Mouse (Mus musculus): ENCODE results near the gene Apba2.

DNA sequence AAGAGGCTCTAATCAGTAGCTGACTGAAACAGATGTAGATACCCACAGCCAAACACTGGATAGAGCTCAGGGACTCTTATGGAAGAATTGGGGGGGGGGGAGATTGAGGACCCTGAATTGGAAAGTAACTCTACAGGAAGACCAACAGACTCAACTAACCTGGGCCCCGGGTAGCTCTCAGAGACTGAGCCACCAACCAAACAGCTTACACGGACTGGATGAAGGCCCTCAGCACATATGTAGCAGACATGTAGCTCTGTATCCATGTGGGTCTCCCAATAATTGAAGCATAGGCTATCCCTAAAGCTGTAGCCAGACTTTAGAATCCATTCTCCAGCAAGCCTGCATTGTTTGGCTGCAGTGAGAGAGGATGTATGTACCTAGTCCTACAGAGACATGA, 190.3 kb downstream of the Apba2 start:
- TF ChIP-seq POLR2A (IDR thresholded peaks at IDR 0.05; ENCODE audit: low read depth, low read length), result no peak
- no peak for TF ChIP-seq CTCF (IDR thresholded peaks at IDR 0.05; ENCODE audit: borderline replicate concordance, insufficient read depth, low read length)

Measured in embryonic fibroblast, embryonic 13.5 days (primary cell).